Mouse (Mus musculus) CH12.LX (cell line): ENCODE measurements around the gene BC052040. TPM values are rescaled to one million over a fixed set of nuclear protein-coding genes. Genes with fewer than 3 reads are reported as not detected.

Experiments
- DNase-seq: peaks from one replicate; pipeline ENCODE4 v3.0.0-alpha.2; 2013; ENCODE audit errors: extremely low read depth
- H3K27ac ChIP-seq: 2 replicates; pipeline ENCODE4 v1.5.1; 2012; ENCODE audit warnings: low read depth, mild to moderate bottlenecking, control low read depth, moderate library complexity; ENCODE audit not compliant: insufficient read depth
- H3K27me3 ChIP-seq: replicated peaks from 2 replicates; pipeline ENCODE3; 2012; ENCODE audit warnings: inconsistent platforms
- H3K36me3 ChIP-seq, 2 experiments: replicated peaks in 1 of 2; 2 replicates each; pipeline versions ENCODE3 to v1.6.1; 2012; ENCODE audit warnings: inconsistent platforms in 1 of 2, low read length in 1 of 2, mild to moderate bottlenecking in 1 of 2, mixed read lengths in 1 of 2, moderate library complexity in 1 of 2; ENCODE audit not compliant: control insufficient read depth in 1 of 2, insufficient read depth in 1 of 2
- H3K4me1 ChIP-seq, 2 experiments: 2 replicates each; pipeline ENCODE4 v1.6.1; 2012; ENCODE audit warnings: inconsistent platforms in 1 of 2, moderate library complexity in 1 of 2; ENCODE audit not compliant: insufficient read depth in 2 of 2, control insufficient read depth in 1 of 2
- H3K4me2 ChIP-seq: 2 replicates; pipeline ENCODE4 v1.6.1; 2012; ENCODE audit warnings: low read depth, mild to moderate bottlenecking, control low read depth; ENCODE audit not compliant: poor library complexity, insufficient read depth, severe bottlenecking
- H3K4me3 ChIP-seq, 3 experiments: fragments of 150-350 bp in 1 of 3; sonication (generic) in 1 of 3; replicated peaks in 1 of 3; 2 replicates each; pipeline versions ENCODE3 to v1.5.1; 2011 to 2012; ENCODE audit warnings: low read depth in 2 of 3, low read length in 2 of 3, mild to moderate bottlenecking in 2 of 3, moderate library complexity in 2 of 3, control low read depth in 1 of 3, improper control_type of control experiment in 1 of 3, inconsistent platforms in 1 of 3, mixed read lengths in 1 of 3; ENCODE audit not compliant: poor library complexity in 1 of 3
- H3K79me2 ChIP-seq: replicated peaks from 2 replicates; pipeline ENCODE4 v1.6.1; 2012; ENCODE audit warnings: mild to moderate bottlenecking, moderate library complexity; ENCODE audit not compliant: control insufficient read depth, poor library complexity, insufficient read depth, severe bottlenecking; ENCODE audit errors: extremely low read depth
- H3K9ac ChIP-seq: 2 replicates; pipeline ENCODE4 v1.6.1; 2012; ENCODE audit warnings: low read depth, mild to moderate bottlenecking, control low read depth, moderate library complexity; ENCODE audit not compliant: insufficient read depth
- H3K9me3 ChIP-seq: replicated peaks from 2 replicates; pipeline ENCODE3; 2012; ENCODE audit warnings: low read length, inconsistent platforms, mixed read lengths
- BHLHE40 ChIP-seq: IDR thresholded peaks from 2 replicates; pipeline ENCODE4 v1.6.1; 2011; ENCODE audit warnings: mild to moderate bottlenecking, low read depth, low read length, improper control_type of control experiment
- CHD2 ChIP-seq: IDR thresholded peaks from 2 replicates; pipeline ENCODE4 v1.6.1; 2011; ENCODE audit warnings: low read length, improper control_type of control experiment
- CTCF ChIP-seq, 2 experiments: IDR thresholded peaks in 1 of 2; conservative IDR thresholded peaks in 1 of 2; 2 replicates each; pipeline ENCODE4 v1.5.1; 2011 to 2012; ENCODE audit warnings: low read depth in 2 of 2, low read length in 2 of 2, improper control_type of control experiment in 1 of 2, inconsistent platforms in 1 of 2, mild to moderate bottlenecking in 1 of 2, moderate library complexity in 1 of 2
- EP300 ChIP-seq: IDR thresholded peaks from 2 replicates; pipeline ENCODE4 v1.6.1; 2011; ENCODE audit warnings: low read length, improper control_type of control experiment
- ETS1 ChIP-seq: conservative IDR thresholded peaks from 2 replicates; pipeline ENCODE4 v1.6.1; 2012; ENCODE audit warnings: low read depth, mild to moderate bottlenecking, inconsistent platforms, low read length, improper control_type of control experiment, moderate library complexity
- HCFC1 ChIP-seq: IDR thresholded peaks from 2 replicates; pipeline ENCODE4 v1.6.1; 2012; ENCODE audit warnings: low read depth, mild to moderate bottlenecking, inconsistent platforms, low read length, improper control_type of control experiment
- IRF4 ChIP-seq: IDR thresholded peaks from 2 replicates; pipeline ENCODE4 v1.6.1; 2014; ENCODE audit warnings: low read depth, mild to moderate bottlenecking, inconsistent platforms, low read length, improper control_type of control experiment
- JUND ChIP-seq: conservative IDR thresholded peaks from 2 replicates; pipeline ENCODE4 v1.6.1; 2011; ENCODE audit warnings: low read depth, low read length, improper control_type of control experiment
- KAT2A ChIP-seq: IDR thresholded peaks from 2 replicates; pipeline ENCODE4 v1.6.1; 2012; ENCODE audit warnings: low read length, improper control_type of control experiment, inconsistent platforms; ENCODE audit not compliant: insufficient replicate concordance
- MAFK ChIP-seq: IDR thresholded peaks from 2 replicates; pipeline ENCODE4 v1.6.1; 2011; ENCODE audit warnings: low read length, improper control_type of control experiment; ENCODE audit not compliant: insufficient replicate concordance
- MAX ChIP-seq: IDR thresholded peaks from 2 replicates; pipeline ENCODE4 v1.6.1; 2011; ENCODE audit warnings: low read length, improper control_type of control experiment
- MAZ ChIP-seq: IDR thresholded peaks from 2 replicates; pipeline ENCODE4 v1.6.1; 2012; ENCODE audit warnings: low read depth, mild to moderate bottlenecking, inconsistent platforms, low read length, improper control_type of control experiment, moderate library complexity
- MXI1 ChIP-seq: IDR thresholded peaks from 2 replicates; pipeline ENCODE4 v1.6.1; 2011; ENCODE audit warnings: mild to moderate bottlenecking, low read depth, low read length, improper control_type of control experiment
- NELFE ChIP-seq: IDR thresholded peaks from 2 replicates; pipeline ENCODE4 v1.6.1; 2011; ENCODE audit warnings: low read depth, low read length, improper control_type of control experiment
- NRF1 ChIP-seq: IDR thresholded peaks from 2 replicates; pipeline ENCODE4 v1.6.1; 2014; ENCODE audit warnings: low read depth, mild to moderate bottlenecking, inconsistent platforms, low read length, improper control_type of control experiment, moderate library complexity
- PAX5 ChIP-seq: IDR thresholded peaks from 2 replicates; pipeline ENCODE4 v1.6.1; 2012; ENCODE audit warnings: low read length, inconsistent platforms, mixed read lengths
- POLR2A ChIP-seq: IDR thresholded peaks from 2 replicates; pipeline ENCODE4 v1.6.1; 2011; ENCODE audit warnings: low read depth, mild to moderate bottlenecking, improper control_type of control experiment, low read length
- POLR2AphosphoS2 ChIP-seq: IDR thresholded peaks from 2 replicates; pipeline ENCODE4 v1.6.1; 2011; ENCODE audit warnings: low read depth, low read length, improper control_type of control experiment
- RCOR1 ChIP-seq: conservative IDR thresholded peaks from 2 replicates; pipeline ENCODE4 v1.6.1; 2012; ENCODE audit warnings: low read depth, mild to moderate bottlenecking, inconsistent platforms, low read length, improper control_type of control experiment
- SIN3A ChIP-seq: IDR thresholded peaks from 2 replicates; pipeline ENCODE4 v1.6.1; 2012; ENCODE audit warnings: low read length, improper control_type of control experiment, inconsistent platforms
- UBTF ChIP-seq: IDR thresholded peaks from 2 replicates; pipeline ENCODE4 v1.6.1; 2012; ENCODE audit warnings: low read depth, mild to moderate bottlenecking, inconsistent platforms, low read length, improper control_type of control experiment, moderate library complexity
- USF1 ChIP-seq: IDR thresholded peaks from 2 replicates; pipeline ENCODE4 v1.6.1; 2014; ENCODE audit warnings: low read depth, mild to moderate bottlenecking, inconsistent platforms, low read length, improper control_type of control experiment
- USF2 ChIP-seq: conservative IDR thresholded peaks from 2 replicates; pipeline ENCODE4 v1.6.1; 2011; ENCODE audit warnings: low read depth, low read length, improper control_type of control experiment
- ZNF384 ChIP-seq: IDR thresholded peaks from 2 replicates; pipeline ENCODE4 v1.6.1; 2012; ENCODE audit warnings: low read depth, low read length, improper control_type of control experiment, inconsistent platforms
- dilution Hi-C: fragments of 300-500 bp; cut with MboI; formaldehyde crosslinking; loops from 2 replicates; pipeline ENCODE4 v1.14.3; 2020; ENCODE audit warnings: low sequenced_read_pairs; ENCODE audit not compliant: extremely low pct_unique_long_range_greater_than_20kb, extremely low pct_ligation_motif_present
- in situ Hi-C: fragments of 300-500 bp; cut with MboI; formaldehyde crosslinking; loops from 3 replicates; pipeline ENCODE4 v1.14.3; 2019; ENCODE audit warnings: low sequenced_read_pairs, low pct_ligation_motif_present, low pct_unique_long_range_greater_than_20kb, mixed read lengths
- polyA plus RNA-seq: library from polyadenylated mRNA; unstranded; fragments of >175 nt; gene quantifications from 2 replicates; pipeline ENCODE4 v1.2.1, GENCODE M21; 2012; ENCODE audit warnings: low read depth; ENCODE audit not compliant: insufficient read length
- total RNA-seq, 2 experiments: library from RNA; depleted of rRNA; stranded (reverse); fragments of 300-350 nt in 1 of 2; fragments of >200 nt in 1 of 2; gene quantifications; 2 replicates each; pipeline ENCODE4 v1.2.3; 2012 to 2014

Gene BC052040
- total and polyA plus RNA-seq, 3 experiments: 5.9 to 16.5 (median 6.5) TPM

DNA sequence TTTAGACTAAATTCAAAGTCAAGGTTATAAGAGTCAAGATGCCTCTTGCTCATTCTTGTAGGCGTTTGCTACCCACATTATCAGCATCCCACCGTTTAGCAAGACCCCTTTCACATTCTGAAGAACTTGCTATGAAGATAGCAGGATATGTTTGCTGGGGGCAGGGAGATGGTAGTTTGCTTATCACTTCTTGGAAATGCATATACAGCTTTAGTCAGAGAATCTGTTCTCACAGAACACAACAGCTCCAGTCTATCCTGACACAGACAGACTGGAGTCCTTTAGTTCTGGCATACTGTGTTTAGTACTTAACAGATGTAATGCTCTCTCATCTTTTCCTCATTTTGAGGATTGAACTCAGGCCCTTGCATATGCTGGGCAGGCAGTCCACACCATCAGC, 28.6 kb downstream of the BC052040 start:
- Histone ChIP-seq H3K79me2 (0 out of 2 replicates have a peak, but pooled peaks cover 2% of the 10 kb centered on the region), H3K9me3 (no peaks in the 10 kb centered on the region), H3K4me1 (peaks cover 4 to 7% of the 10 kb centered on the region in 2 experiments; a peak in 2 of 4 replicates), H3K4me3 (no peak overlapping the region), H3K27ac (no peak overlapping the region), H3K27me3 (no peaks in the 10 kb centered on the region), H3K4me2 (no peak overlapping the region), H3K36me3 (peaks cover 0 to 9% of the 10 kb centered on the region in 2 experiments), H3K9ac (no peak overlapping the region)
- DNase-seq: no peak
- no peak for TF ChIP-seq RCOR1
- no peak for TF ChIP-seq PAX5
- TF ChIP-seq BHLHE40: no peak
- no peak for TF ChIP-seq MXI1
- TF ChIP-seq USF1: no peak
- TF ChIP-seq ETS1: no peak
- TF ChIP-seq POLR2A: no peak
- in situ Hi-C loops: no loop called here
- dilution Hi-C loops: no loop called here

DNA sequence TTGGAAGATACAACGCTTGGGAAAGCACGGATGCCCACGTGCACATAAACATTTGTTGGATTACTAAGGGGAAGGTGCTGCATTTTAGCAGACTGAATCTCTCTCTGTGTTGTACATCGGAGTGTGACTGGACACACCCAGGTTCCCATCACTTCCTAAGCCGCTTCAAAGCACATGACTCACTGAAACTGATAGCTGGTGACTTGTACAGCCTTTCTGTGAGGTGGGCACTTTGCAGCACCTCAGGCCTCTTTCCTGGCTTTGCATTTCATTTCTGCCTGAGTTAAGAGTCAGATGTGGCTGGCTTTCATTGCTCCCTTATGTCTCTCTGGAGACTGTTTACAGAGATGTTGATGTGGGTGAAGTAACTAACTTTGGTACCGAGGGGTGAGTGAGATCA, 29.0 kb downstream of the BC052040 start:
- no peak for TF ChIP-seq CTCF (conservative IDR thresholded peaks at IDR 0.05 in 1 of 2, IDR thresholded peaks at IDR 0.05 in 1 of 2; ENCODE audit: low read depth in 2 of 2, low read length in 2 of 2)
- no peak for TF ChIP-seq USF1
- TF ChIP-seq MAX: no peak
- no peak for TF ChIP-seq RCOR1
- no peak for TF ChIP-seq PAX5
- no peak for TF ChIP-seq UBTF
- TF ChIP-seq MAFK: no peak
- TF ChIP-seq NRF1: no peak
- no peak for TF ChIP-seq ZNF384
- TF ChIP-seq JUND: no peak
- in situ Hi-C loops (no loop called here), dilution Hi-C loops (no loop called here)
- no peak overlapping the region for H3K4me2 ChIP-seq
- no peak for DNase-seq
- H3K79me2 ChIP-seq: 0 out of 2 replicates have a peak, but pooled peaks cover 2% of the 10 kb centered on the region
- H3K4me3 ChIP-seq: no peak overlapping the region
- peaks cover 0 to 9% of the 10 kb centered on the region in 2 experiments for H3K36me3 ChIP-seq
- H3K4me1 ChIP-seq: peaks cover 4 to 7% of the 10 kb centered on the region in 2 experiments; a peak in 2 of 4 replicates
- no peak overlapping the region for H3K27ac ChIP-seq
- H3K9me3 ChIP-seq: no peaks in the 10 kb centered on the region
- H3K27me3 ChIP-seq: no peaks in the 10 kb centered on the region
- no peak overlapping the region for H3K9ac ChIP-seq

DNA sequence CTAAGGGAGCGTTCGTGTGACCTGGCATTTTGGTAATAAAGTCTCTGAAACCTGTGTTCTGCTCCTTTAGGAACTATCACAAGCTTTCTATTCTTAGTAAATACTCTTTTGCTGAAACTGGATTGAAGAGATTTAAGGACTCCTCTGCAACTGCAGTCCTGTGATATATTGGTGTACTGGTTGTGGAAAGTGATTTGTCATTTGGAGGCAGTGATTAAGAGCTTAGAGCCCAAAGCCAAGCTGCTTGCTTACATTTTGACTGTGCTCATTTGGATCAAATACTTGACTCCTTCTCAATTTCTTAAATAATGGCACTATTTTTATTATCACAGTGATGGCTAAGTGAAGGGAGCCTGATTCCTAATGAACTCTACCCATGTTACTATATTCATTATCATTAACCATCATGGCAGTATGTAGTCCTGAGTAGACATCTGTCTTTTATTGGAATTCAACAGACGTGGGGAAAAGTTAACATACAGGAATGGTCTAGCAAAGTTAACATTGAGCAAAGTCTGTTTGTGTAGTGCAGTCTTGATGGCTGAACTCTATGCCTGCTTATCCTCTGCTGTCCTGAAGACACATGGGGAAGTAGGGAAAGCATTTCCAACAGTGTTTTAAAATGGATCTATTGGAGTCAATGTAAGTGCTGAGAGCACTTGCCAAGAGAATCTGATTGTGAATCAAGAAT, 32.5 kb downstream of the BC052040 start:
- H3K9ac ChIP-seq: no peak overlapping the region

More for the DNA sequence above, 32.5 kb downstream of the BC052040 start:
- Histone ChIP-seq H3K4me2 (no peak overlapping the region), H3K4me1 (peaks cover 4 to 11% of the 10 kb centered on the region in 2 experiments; a peak in 3 of 4 replicates), H3K27me3 (no peaks in the 10 kb centered on the region), H3K4me3 (no peak overlapping the region), H3K9me3 (no peaks in the 10 kb centered on the region), H3K27ac (no peak overlapping the region), H3K79me2 (no peaks in the 10 kb centered on the region), H3K36me3 (peaks cover 0 to 6% of the 10 kb centered on the region in 2 experiments)
- no peak for DNase-seq
- dilution Hi-C loops (no loop called here), in situ Hi-C loops (no loop called here)
- TF ChIP-seq UBTF: no peak
- TF ChIP-seq ETS1: no peak
- TF ChIP-seq SIN3A: no peak
- TF ChIP-seq HCFC1: no peak
- TF ChIP-seq EP300: no peak
- TF ChIP-seq BHLHE40: no peak
- TF ChIP-seq CHD2: no peak
- no peak for TF ChIP-seq KAT2A
- no peak for TF ChIP-seq USF2
- TF ChIP-seq POLR2AphosphoS2: no peak
- no peak for TF ChIP-seq MAZ
- TF ChIP-seq JUND: no peak
- TF ChIP-seq NELFE: no peak
- TF ChIP-seq IRF4: no peak
